Mouse (Mus musculus) liver, embryonic 13.5 days (tissue): Measurements from ENCODE around the gene Senp1. TPM values are rescaled to one million over a fixed set of nuclear protein-coding genes. Genes with fewer than 3 reads are reported as not detected.

Experiments used
- ATAC-seq: fragments of 200-750 bp; cut with Nextera tagmentation; 2 replicates; pipeline ENCODE4 v1.8.0; 2017; ENCODE audit warnings: low read depth, mild to moderate bottlenecking, moderate number of reproducible peaks, moderate library complexity
- DNase-seq: peaks from one replicate; pipeline ENCODE4 v3.0.0; 2022
- H3K27ac ChIP-seq: fragments of 300-500 bp; sonication (generic); 2 replicates; pipeline ENCODE4 v1.5.1; 2015; ENCODE audit warnings: moderate library complexity, mild to moderate bottlenecking, inconsistent platforms
- H3K27me3 ChIP-seq: fragments of 300-500 bp; sonication (generic); 2 replicates; pipeline ENCODE4 v1.6.1; 2015; ENCODE audit warnings: mild to moderate bottlenecking, inconsistent platforms
- H3K36me3 ChIP-seq: fragments of 300-500 bp; sonication (generic); 2 replicates; pipeline ENCODE4 v1.6.1; 2015; ENCODE audit warnings: mild to moderate bottlenecking, inconsistent platforms
- H3K4me1 ChIP-seq: fragments of 300-500 bp; sonication (generic); replicated peaks from 2 replicates; pipeline ENCODE4 v1.6.1; 2015; ENCODE audit warnings: inconsistent platforms
- H3K4me2 ChIP-seq: fragments of 300-500 bp; sonication (generic); 2 replicates; pipeline ENCODE4 v1.6.1; 2015; ENCODE audit warnings: inconsistent platforms, mild to moderate bottlenecking, moderate library complexity
- H3K4me3 ChIP-seq: fragments of 300-500 bp; sonication (generic); replicated peaks from 2 replicates; pipeline ENCODE4 v1.5.1; 2015; ENCODE audit warnings: mild to moderate bottlenecking, inconsistent platforms
- H3K9ac ChIP-seq: fragments of 300-500 bp; sonication (generic); 2 replicates; pipeline ENCODE4 v1.6.1; 2015; ENCODE audit warnings: mild to moderate bottlenecking, inconsistent platforms
- H3K9me3 ChIP-seq: fragments of 300-500 bp; sonication (generic); replicated peaks from 2 replicates; pipeline ENCODE4 v1.6.1; 2016; ENCODE audit warnings: inconsistent platforms
- WGBS: fragments of 180-500 bp; shearing (Covaris S2); methylation state at CpG from one replicate; pipeline ENCODE4 v1.1.7; 2015; ENCODE audit not compliant: insufficient replicate concordance; 5-methylcytosine and 5-hydroxymethylcytosine counted together
- polyA plus RNA-seq: library from polyadenylated mRNA; unstranded; fragments of >200 nt; fragmentation: Nextera tagmentation; extraction: Ambion mirVana; gene quantifications from 2 replicates; pipeline ENCODE4 v1.2.1, GENCODE M21; 2015

Gene Senp1
- polyA plus RNA-seq, result 17.1 and 21.7 TPM in 2 replicates

- Histone ChIP-seq H3K4me3 (peak within 1 kb of the TSS; percentile 98), H3K4me2 (peak within 1 kb of the TSS; percentile 74), H3K36me3 (peaks cover 39% of the 10 kb centered on the region), H3K9me3 (no peaks in the 10 kb centered on the region), H3K4me1 (peaks cover 37% of the 10 kb centered on the region), H3K9ac (peak within 1 kb of the TSS; percentile 97), H3K27me3 (no peaks in the 10 kb centered on the region), H3K27ac (peak within 1 kb of the TSS; percentile 95)
- peak; percentile 92 for ATAC-seq
- peak; percentile 84 for DNase-seq
- under 1% methylated on average over 58 of the region's 58 CpGs for WGBS
Measured at GRCm38 (mm10) chr15:98093121-98094011, at the start of gene Senp1. Senp1 (minus strand) TSS chr15:98093744.

- Histone ChIP-seq H3K9ac (no peak overlapping the region), H3K9me3 (no peaks in the 10 kb centered on the region), H3K4me2 (no peak overlapping the region), H3K4me1 (peaks cover 15% of the 10 kb centered on the region), H3K27me3 (no peaks in the 10 kb centered on the region), H3K36me3 (peaks cover 41% of the 10 kb centered on the region), H3K4me3 (no peak overlapping the region), H3K27ac (no peak overlapping the region)
- DNase-seq, result no peak
- WGBS, result 82% methylated on average over 10 of the region's 10 CpGs
- no peak for ATAC-seq
Measured at GRCm38 (mm10) chr15:98142515-98142914, 49.0 kb upstream of the Senp1 start.

- Histone ChIP-seq H3K27me3 (no peaks in the 10 kb centered on the region), H3K36me3 (peaks cover 56% of the 10 kb centered on the region), H3K4me1 (peaks cover 12% of the 10 kb centered on the region), H3K9ac (no peak overlapping the region), H3K4me3 (no peak overlapping the region), H3K9me3 (no peaks in the 10 kb centered on the region), H3K4me2 (no peak overlapping the region), H3K27ac (no peak overlapping the region)
- ATAC-seq, result no peak
- no peak for DNase-seq
- 84% methylated on average over 5 of the region's 5 CpGs for WGBS
Measured at GRCm38 (mm10) chr15:98140809-98141208, 47.3 kb upstream of the Senp1 start.

GRCm38 (mm10) chr15:98139763-98140162, 46.2 kb upstream of the Senp1 start:
- Histone ChIP-seq H3K27me3 (no peaks in the 10 kb centered on the region), H3K4me3 (no peak overlapping the region), H3K9me3 (no peaks in the 10 kb centered on the region), H3K36me3 (peaks cover 66% of the 10 kb centered on the region), H3K4me1 (peaks cover 9% of the 10 kb centered on the region), H3K4me2 (no peak overlapping the region), H3K27ac (no peak overlapping the region), H3K9ac (no peak overlapping the region)
- 78% methylated on average over 7 of the region's 7 CpGs for WGBS
- no peak for ATAC-seq
- no peak for DNase-seq

GRCm38 (mm10) chr15:98136871-98137270, 43.3 kb upstream of the Senp1 start:
- no peaks in the 10 kb centered on the region for H3K4me1 ChIP-seq
- no peaks in the 10 kb centered on the region for H3K9me3 ChIP-seq
- H3K27ac ChIP-seq, result no peak overlapping the region
- ATAC-seq, result no peak
- WGBS, result 85% methylated on average over 9 of the region's 9 CpGs
- DNase-seq, result no peak
- no peak overlapping the region for H3K4me2 ChIP-seq
- H3K27me3 ChIP-seq, result no peaks in the 10 kb centered on the region
- H3K9ac ChIP-seq, result no peak overlapping the region
- H3K4me3 ChIP-seq, result no peak overlapping the region
- H3K36me3 ChIP-seq, result peaks cover 85% of the 10 kb centered on the region

GRCm38 (mm10) chr15:98135671-98136070, 42.1 kb upstream of the Senp1 start:
- H3K4me3 ChIP-seq, result no peak overlapping the region
- no peak overlapping the region for H3K4me2 ChIP-seq
- no peaks in the 10 kb centered on the region for H3K4me1 ChIP-seq
- H3K27ac ChIP-seq, result no peak overlapping the region
- peaks cover 86% of the 10 kb centered on the region for H3K36me3 ChIP-seq
- no peak overlapping the region for H3K9ac ChIP-seq
- no peaks in the 10 kb centered on the region for H3K27me3 ChIP-seq
- DNase-seq (no peak), ATAC-seq (no peak)
- 90% methylated on average over 13 of the region's 13 CpGs for WGBS
- no peaks in the 10 kb centered on the region for H3K9me3 ChIP-seq

- Histone ChIP-seq H3K4me2 (no peak overlapping the region), H3K36me3 (peaks cover 87% of the 10 kb centered on the region)
- ATAC-seq, result no peak
Measured at GRCm38 (mm10) chr15:98134666-98135065, 41.1 kb upstream of the Senp1 start.

GRCm38 (mm10) chr15:98134034-98134433, 40.5 kb upstream of the Senp1 start:
- no peaks in the 10 kb centered on the region for H3K4me1 ChIP-seq
- no peaks in the 10 kb centered on the region for H3K27me3 ChIP-seq
- peaks cover 88% of the 10 kb centered on the region for H3K36me3 ChIP-seq
- H3K9ac ChIP-seq, result no peak overlapping the region
- H3K27ac ChIP-seq, result no peak overlapping the region
- 80% methylated on average over 4 of the region's 4 CpGs for WGBS
- DNase-seq, result no peak
- H3K4me2 ChIP-seq, result no peak overlapping the region
- H3K9me3 ChIP-seq, result no peaks in the 10 kb centered on the region
- no peak overlapping the region for H3K4me3 ChIP-seq
- no peak for ATAC-seq

More at GRCm38 (mm10) chr15:98134666-98135065, 41.1 kb upstream of the Senp1 start:
- 79% methylated on average over 3 of the region's 3 CpGs for WGBS
- H3K27me3 ChIP-seq, result no peaks in the 10 kb centered on the region
- no peak overlapping the region for H3K4me3 ChIP-seq
- no peaks in the 10 kb centered on the region for H3K4me1 ChIP-seq
- no peak for DNase-seq
- H3K27ac ChIP-seq, result no peak overlapping the region
- H3K9me3 ChIP-seq, result no peaks in the 10 kb centered on the region
- no peak overlapping the region for H3K9ac ChIP-seq

- H3K27me3 ChIP-seq, result no peaks in the 10 kb centered on the region
- H3K27ac ChIP-seq, result no peak overlapping the region
- H3K9ac ChIP-seq, result no peak overlapping the region
- peaks cover 88% of the 10 kb centered on the region for H3K36me3 ChIP-seq
- no peak overlapping the region for H3K4me2 ChIP-seq
- no peak overlapping the region for H3K4me3 ChIP-seq
- DNase-seq, result no peak
- H3K4me1 ChIP-seq, result no peaks in the 10 kb centered on the region
- H3K9me3 ChIP-seq, result no peaks in the 10 kb centered on the region
- no peak for ATAC-seq
- WGBS, result 74% methylated on average over 3 of the region's 3 CpGs
Measured at GRCm38 (mm10) chr15:98133471-98133870, 39.9 kb upstream of the Senp1 start.

GRCm38 (mm10) chr15:98131942-98132655, 38.6 kb upstream of the Senp1 start:
- Histone ChIP-seq H3K9me3 (no peaks in the 10 kb centered on the region), H3K4me2 (no peak overlapping the region), H3K4me1 (no peaks in the 10 kb centered on the region), H3K27me3 (no peaks in the 10 kb centered on the region), H3K36me3 (peaks cover 89% of the 10 kb centered on the region), H3K27ac (no peak overlapping the region), H3K4me3 (no peak overlapping the region), H3K9ac (no peak overlapping the region)
- no peak for DNase-seq
- no peak for ATAC-seq
- 82% methylated on average over 15 of the region's 15 CpGs for WGBS

GRCm38 (mm10) chr15:98131451-98131850, 37.9 kb upstream of the Senp1 start:
- Histone ChIP-seq H3K27me3 (no peaks in the 10 kb centered on the region), H3K36me3 (peaks cover 87% of the 10 kb centered on the region), H3K9me3 (no peaks in the 10 kb centered on the region), H3K4me3 (no peak overlapping the region), H3K9ac (no peak overlapping the region), H3K27ac (no peak overlapping the region), H3K4me1 (no peaks in the 10 kb centered on the region), H3K4me2 (no peak overlapping the region)
- DNase-seq (no peak), ATAC-seq (no peak)
- 84% methylated on average over 7 of the region's 7 CpGs for WGBS
